In the genomic region with DNA sequence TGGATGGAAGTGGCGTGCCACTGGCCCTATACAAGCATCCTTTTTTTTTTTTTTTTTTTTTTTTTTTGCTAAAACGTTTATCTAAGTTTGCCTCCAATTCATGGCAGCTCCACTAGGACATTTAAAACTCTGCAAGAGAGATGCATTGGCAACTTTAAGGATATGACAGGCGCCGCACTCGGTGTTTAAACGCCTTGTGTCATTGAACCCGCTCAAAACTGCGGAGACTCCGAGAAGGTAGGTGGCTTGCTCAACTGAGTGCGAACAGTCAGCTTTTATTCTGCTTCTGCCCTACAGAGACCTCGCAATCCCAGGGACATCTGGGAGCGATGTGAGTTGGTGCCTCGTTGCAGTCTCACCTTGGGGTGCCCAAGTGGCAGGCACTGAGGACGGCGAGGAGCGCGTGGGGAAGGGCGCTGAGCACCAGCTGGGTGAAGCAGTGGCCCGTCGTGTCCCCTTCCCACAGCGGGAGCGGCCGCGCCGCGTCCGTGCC, we compare ENCODE assay signal across 8 mouse cellular contexts. TPM values are rescaled to one million over a fixed set of nuclear protein-coding genes. Genes with fewer than 3 reads are reported as not detected.
DNase-seq lines count a peak whose midpoint lies in the region; ATAC-seq and TF ChIP-seq lines count a peak whose summit lies in the region.

No protein-coding gene starts in this region.

- no peak for TF ChIP-seq CTCF in C2C12 (IDR thresholded peaks at IDR 0.05; ENCODE audit: control insufficient read depth, insufficient read depth, insufficient read length)

- peak overlapping the region; percentile 86 for H3ac ChIP-seq in C2C12 (ENCODE audit: control insufficient read depth, insufficient read length, low read depth)

- no peak for DNase-seq in heart, embryonic 10.5 days (ENCODE audit: low spot score)
- no peak for DNase-seq in heart, adult 9 months (ENCODE audit: low spot score in 2 of 2)
- DNase-seq in liver, embryonic 13.5 days, result no peak
- no peak for DNase-seq in left cerebral cortex, adult 18-20 months (ENCODE audit: low spot score in 2 of 2)
- no peak for DNase-seq in thymus, postnatal 36 days
- DNase-seq in left cerebral cortex, adult 8-10 months (ENCODE audit: low spot score in 2 of 2), result no peak

- peak overlapping the region; percentile 79 for H3K4me3 ChIP-seq in heart, embryonic 10.5 days
- H3K4me3 ChIP-seq in C2C12 (ENCODE audit: insufficient read depth, poor library complexity, severe bottlenecking), result peak overlapping the region; percentile 49
- H3K4me3 ChIP-seq in liver, embryonic 13.5 days (replicated peaks), result peak overlapping the region; percentile 74

- peaks cover 18% of the 10 kb centered on the region for H3K36me3 ChIP-seq in heart, embryonic 10.5 days
- no peaks in the 10 kb centered on the region for H3K36me3 ChIP-seq in C2C12 (ENCODE audit: control insufficient read depth, insufficient read depth)
- 0 out of 2 replicates have a peak, but pooled peaks cover 5% of the 10 kb centered on the region for H3K36me3 ChIP-seq in liver, embryonic 13.5 days

- peak overlapping the region; percentile 82 for H3K9ac ChIP-seq in liver, embryonic 13.5 days

- WGBS in heart, embryonic 10.5 days, result 4% methylated on average over 27 of the region's 27 CpGs
- 7% methylated on average over 27 of the region's 27 CpGs for WGBS in liver, embryonic 13.5 days (ENCODE audit: insufficient replicate concordance)

- 0 out of 2 replicates have a peak, but pooled peaks have one; percentile 1 for ATAC-seq in erythroid progenitor cell, adult 5-6 weeks (replicated peaks; ENCODE audit: low FRiP score, poor library complexity, severe bottlenecking)
- ATAC-seq in liver, embryonic 13.5 days (ENCODE audit: low read depth), result no peak; the same call in 1 of the 2 replicates

- no peaks in the 10 kb centered on the region for H3K27me3 ChIP-seq in heart, embryonic 10.5 days (ENCODE audit: insufficient read depth, poor library complexity, severe bottlenecking)
- peaks cover 3% of the 10 kb centered on the region for H3K27me3 ChIP-seq in C2C12 (ENCODE audit: control insufficient read depth, insufficient read depth, insufficient read length)
- no peaks in the 10 kb centered on the region for H3K27me3 ChIP-seq in liver, embryonic 13.5 days

- H3K9me3 ChIP-seq in heart, embryonic 10.5 days, result no peaks in the 10 kb centered on the region
- H3K9me3 ChIP-seq in liver, embryonic 13.5 days (replicated peaks), result no peaks in the 10 kb centered on the region

- peak overlapping the region; percentile 83 for H3K4me2 ChIP-seq in liver, embryonic 13.5 days

- no peaks in the 10 kb centered on the region for H3K79me2 ChIP-seq in C2C12 (ENCODE audit: control insufficient read depth, insufficient read depth)

- peak overlapping the region; percentile 94 for H3K27ac ChIP-seq in heart, embryonic 10.5 days
- H3K27ac ChIP-seq in liver, embryonic 13.5 days, result peak overlapping the region; percentile 94

- no peaks in the 10 kb centered on the region for H3K79me3 ChIP-seq in C2C12 (ENCODE audit: low read depth)

- no peaks in the 10 kb centered on the region for H3K4me1 ChIP-seq in heart, embryonic 10.5 days
- peaks cover 38% of the 10 kb centered on the region for H3K4me1 ChIP-seq in liver, embryonic 13.5 days (replicated peaks)

TF ChIP-seq in C2C12, 6 proteins besides CTCF, POLR2A, EP300 and RAD21:
- TF ChIP-seq USF1 (IDR thresholded peaks at IDR 0.05; ENCODE audit: low read depth) (no peak), CEBPB (IDR thresholded peaks at IDR 0.05; ENCODE audit: low read depth) (no peak), FOSL1 (IDR thresholded peaks at IDR 0.05; ENCODE audit: insufficient read depth, low read length, poor library complexity, severe bottlenecking) (no peak), MYOG (IDR thresholded peaks at IDR 0.05; ENCODE audit: control insufficient read depth, extremely low read depth, insufficient read length) (no peak), MAX (IDR thresholded peaks at IDR 0.05) (no peak), MYOD1 (IDR thresholded peaks at IDR 0.05; ENCODE audit: control insufficient read depth, insufficient read length, low read depth) (no peak)

RNA-seq across cellular contexts. Expression of gene Abcc10, which starts 0.7 kb away (rescaled TPM):
- polyA plus RNA-seq in heart, embryonic 10.5 days (2016; fragmentation: Nextera tagmentation; extraction: Ambion mirVana), result 5.4 and 7.3 TPM in 2 replicates
- 4.0 TPM for polyA plus RNA-seq in C2C12 (2012; fragmentation: generic; extraction: Trizol)
- total RNA-seq in erythroid progenitor cell, adult 5-6 weeks (2015; ENCODE audit: low replicate concordance), result not detected in 2 replicates
- total RNA-seq in erythroid progenitor cell, adult 5-6 weeks (2017; ENCODE audit: low replicate concordance), result 0.53 TPM in 1 of 2 replicates, not detected in the other
- polyA plus RNA-seq in liver, embryonic 13.5 days (2015; fragmentation: Nextera tagmentation; extraction: Ambion mirVana), result 1.6 and 1.7 TPM in 2 replicates
- 1 to 10 TPM; 6.9 to 9.2 TPM for total RNA-seq in left cerebral cortex, adult 18-20 months (2021)
- total RNA-seq in left cerebral cortex, adult 8-10 months (2022), result 10 to 100 TPM in 2 of 4 experiments, 1 to 10 TPM in 2; 8.8 to 12.0 (median 10.4) TPM

RNA-seq across cellular contexts. Expression of gene Dlk2, which starts 30.2 kb away (rescaled TPM):
- 0.36 and 0.77 TPM in 2 replicates for polyA plus RNA-seq in heart, embryonic 10.5 days (2016; fragmentation: Nextera tagmentation; extraction: Ambion mirVana)
- 14.7 TPM for polyA plus RNA-seq in C2C12 (2012; fragmentation: generic; extraction: Trizol)
- not detected in 2 replicates for total RNA-seq in erythroid progenitor cell, adult 5-6 weeks (2015; ENCODE audit: low replicate concordance)
- total RNA-seq in erythroid progenitor cell, adult 5-6 weeks (2017; ENCODE audit: low replicate concordance), result not detected in 2 replicates
- 0.09 TPM in 1 of 2 replicates, not detected in the other for polyA plus RNA-seq in liver, embryonic 13.5 days (2015; fragmentation: Nextera tagmentation; extraction: Ambion mirVana)
- 10 to 100 TPM; 65.7 to 67.5 TPM for total RNA-seq in left cerebral cortex, adult 18-20 months (2021)
- 10 to 100 TPM; 43.9 to 52.8 (median 50.2) TPM for total RNA-seq in left cerebral cortex, adult 8-10 months (2022)

RNA-seq across cellular contexts. Expression of gene Tjap1, which starts 44.6 kb away (rescaled TPM):
- 46.5 and 55.8 TPM in 2 replicates for polyA plus RNA-seq in heart, embryonic 10.5 days (2016; fragmentation: Nextera tagmentation; extraction: Ambion mirVana)
- polyA plus RNA-seq in C2C12 (2012; fragmentation: generic; extraction: Trizol), result 79.3 TPM
- total RNA-seq in erythroid progenitor cell, adult 5-6 weeks (2015; ENCODE audit: low replicate concordance), result 2.2 and 21.8 TPM in 2 replicates
- 6.5 and 53.0 TPM in 2 replicates for total RNA-seq in erythroid progenitor cell, adult 5-6 weeks (2017; ENCODE audit: low replicate concordance)
- 11.2 and 12.1 TPM in 2 replicates for polyA plus RNA-seq in liver, embryonic 13.5 days (2015; fragmentation: Nextera tagmentation; extraction: Ambion mirVana)
- total RNA-seq in left cerebral cortex, adult 18-20 months (2021), result 10 to 100 TPM; 37.7 to 48.9 TPM
- total RNA-seq in left cerebral cortex, adult 8-10 months (2022), result 10 to 100 TPM; 37.5 to 43.9 (median 42.3) TPM

RNA-seq across cellular contexts. Expression of gene Zfp318, which starts 56.1 kb away (rescaled TPM):
- 6.1 and 7.0 TPM in 2 replicates for polyA plus RNA-seq in heart, embryonic 10.5 days (2016; fragmentation: Nextera tagmentation; extraction: Ambion mirVana)
- polyA plus RNA-seq in C2C12 (2012; fragmentation: generic; extraction: Trizol), result 3.4 TPM
- total RNA-seq in erythroid progenitor cell, adult 5-6 weeks (2015; ENCODE audit: low replicate concordance), result 0.72 and 8.8 TPM in 2 replicates
- 3.3 and 10.1 TPM in 2 replicates for total RNA-seq in erythroid progenitor cell, adult 5-6 weeks (2017; ENCODE audit: low replicate concordance)
- 1.2 and 1.4 TPM in 2 replicates for polyA plus RNA-seq in liver, embryonic 13.5 days (2015; fragmentation: Nextera tagmentation; extraction: Ambion mirVana)
- 10 to 100 TPM; 46.2 to 50.5 TPM for total RNA-seq in left cerebral cortex, adult 18-20 months (2021)
- 10 to 100 TPM; 56.7 to 67.4 (median 63.1) TPM for total RNA-seq in left cerebral cortex, adult 8-10 months (2022)

Comparison
In these comparisons a context has a peak if more than half of its experiments do, and no peak if none do; other contexts are left out.
1. RNA of gene Abcc10, which starts 0.7 kb away (total RNA-seq): 8.8 to 12.0 TPM in left cerebral cortex, adult 8-10 months and 6.9 to 9.2 TPM in left cerebral cortex, adult 18-20 months; 0.53 TPM in erythroid progenitor cell, adult 5-6 weeks; every median in the first group is over 4 times any median in the second.
2. RNA of gene Dlk2, which starts 30.2 kb away (total RNA-seq): 65.7 to 67.5 TPM in left cerebral cortex, adult 18-20 months and 43.9 to 52.8 TPM in left cerebral cortex, adult 8-10 months; not detected in erythroid progenitor cell, adult 5-6 weeks; every median in the first group is over 10 times any median in the second.
3. Peak in every context shown above with its lines, with median percentiles within 50 percentile points of each other: H3K4me3 ChIP-seq.